Mouse (Mus musculus): ENCODE measurements around the gene Ncam1. TPM values are rescaled to one million over a fixed set of nuclear protein-coding genes. Genes with fewer than 3 reads are reported as not detected.

Gene Ncam1
- polyA plus RNA-seq, 1 experiment from 2014 or later: 432 TPM

- H3K36me3 ChIP-seq: peaks cover 36% of the 10 kb centered on the region
- H3K9me3 ChIP-seq: no peaks in the 10 kb centered on the region
- H3K27ac ChIP-seq: no peak overlapping the region
- no peak overlapping the region for H3K4me2 ChIP-seq (replicated peaks)
- no peaks in the 10 kb centered on the region for H3K27me3 ChIP-seq
- WGBS: 77% methylated on average over 7 of the region's 7 CpGs
- no peak overlapping the region for H3K9ac ChIP-seq (replicated peaks)
- peaks cover 51% of the 10 kb centered on the region for H3K4me1 ChIP-seq (replicated peaks)
- H3K4me3 ChIP-seq (replicated peaks): no peak overlapping the region
- no peak for ATAC-seq
Observed at GRCm38 (mm10) chr9:49533455-49533854, 265.3 kb downstream of the Ncam1 start.

DNA sequence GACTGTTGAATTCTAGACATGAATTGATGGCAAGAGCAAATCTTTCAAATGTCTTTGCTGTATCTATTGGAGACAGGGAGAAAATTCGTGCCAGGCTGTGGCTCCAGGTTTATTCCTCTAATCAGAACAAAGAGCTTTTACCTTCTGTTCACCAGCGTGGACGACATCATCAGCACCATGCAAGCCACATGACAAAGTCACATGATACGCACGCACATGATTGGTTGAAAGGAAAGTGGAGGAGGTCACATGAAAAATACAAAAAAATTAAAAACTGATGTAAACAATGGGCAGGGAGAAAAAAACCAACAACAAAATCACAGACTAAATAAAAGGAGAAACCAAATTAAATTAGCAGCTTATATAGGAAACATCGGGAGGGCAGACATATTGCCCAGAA lies 266.9 kb downstream of the Ncam1 start:
- Histone ChIP-seq H3K4me3 (replicated peaks) (no peak overlapping the region), H3K4me2 (replicated peaks) (no peak overlapping the region), H3K36me3 (peaks cover 27% of the 10 kb centered on the region), H3K4me1 (replicated peaks) (peaks cover 52% of the 10 kb centered on the region), H3K9ac (replicated peaks) (no peak overlapping the region), H3K27me3 (no peaks in the 10 kb centered on the region), H3K27ac (no peak overlapping the region), H3K9me3 (no peaks in the 10 kb centered on the region)
- 91% methylated on average over 6 of the region's 6 CpGs for WGBS
- ATAC-seq: no peak

- H3K4me2 ChIP-seq (replicated peaks): no peak overlapping the region
- H3K27ac ChIP-seq: no peak overlapping the region
- H3K4me1 ChIP-seq (replicated peaks): peaks cover 49% of the 10 kb centered on the region
- no peaks in the 10 kb centered on the region for H3K9me3 ChIP-seq
- no peaks in the 10 kb centered on the region for H3K27me3 ChIP-seq
- H3K9ac ChIP-seq (replicated peaks): no peak overlapping the region
- ATAC-seq: no peak
- peaks cover 23% of the 10 kb centered on the region for H3K36me3 ChIP-seq
- 77% methylated on average over 7 of the region's 7 CpGs for WGBS
- no peak overlapping the region for H3K4me3 ChIP-seq (replicated peaks)
Observed at GRCm38 (mm10) chr9:49531257-49531656, 267.5 kb downstream of the Ncam1 start.

- H3K9ac ChIP-seq (replicated peaks): no peak overlapping the region
- whole genome bisulfite sequencing: 57% methylated on average over 4 of the region's 4 CpGs
- H3K4me3 ChIP-seq (replicated peaks): no peak overlapping the region
- no peaks in the 10 kb centered on the region for H3K9me3 ChIP-seq
- H3K36me3 ChIP-seq: peaks cover 20% of the 10 kb centered on the region
- no peak overlapping the region for H3K4me2 ChIP-seq (replicated peaks)
- H3K27me3 ChIP-seq: no peaks in the 10 kb centered on the region
- no peak overlapping the region for H3K27ac ChIP-seq
- H3K4me1 ChIP-seq (replicated peaks): peaks cover 44% of the 10 kb centered on the region
- ATAC-seq: no peak
Observed at GRCm38 (mm10) chr9:49530739-49531138, 268.0 kb downstream of the Ncam1 start.

DNA sequence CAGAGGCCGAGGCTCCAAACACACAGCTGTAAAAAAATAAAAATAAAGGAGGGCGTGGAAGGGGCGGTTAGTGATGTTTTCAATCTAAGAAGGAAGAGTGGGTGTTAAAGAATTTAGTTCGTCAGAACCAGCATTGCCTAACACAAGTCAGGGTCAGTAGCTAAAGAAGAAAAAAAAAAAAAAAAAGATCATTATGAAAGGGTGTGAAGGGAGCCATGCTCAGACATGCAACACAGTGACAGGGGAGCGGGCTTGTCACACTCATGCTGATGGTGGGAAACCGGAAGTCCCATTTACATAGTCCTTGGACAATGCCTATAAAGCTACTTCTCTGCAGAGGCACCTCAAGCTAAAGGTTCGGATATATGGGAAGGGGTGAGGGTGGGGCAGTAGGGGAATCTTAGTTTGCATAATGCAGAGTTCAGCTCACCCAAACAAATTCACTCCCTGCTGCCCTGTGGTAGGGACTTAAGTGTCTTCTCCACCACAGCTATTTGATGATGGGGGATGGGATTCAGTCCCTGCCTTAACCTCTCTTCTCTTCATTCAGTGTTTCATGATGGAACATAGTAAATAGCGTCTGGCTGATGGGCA lies 269.3 kb downstream of the Ncam1 start:
- H3K27ac ChIP-seq: no peak overlapping the region
- H3K4me3 ChIP-seq (replicated peaks): no peak overlapping the region
- H3K4me1 ChIP-seq (replicated peaks): peaks cover 37% of the 10 kb centered on the region
- peaks cover 23% of the 10 kb centered on the region for H3K36me3 ChIP-seq
- no peak overlapping the region for H3K9ac ChIP-seq (replicated peaks)
- H3K27me3 ChIP-seq: no peaks in the 10 kb centered on the region
- no peaks in the 10 kb centered on the region for H3K9me3 ChIP-seq
- no peak overlapping the region for H3K4me2 ChIP-seq (replicated peaks)
- no peak for ATAC-seq
- 76% methylated on average over 8 of the region's 8 CpGs for WGBS

DNA sequence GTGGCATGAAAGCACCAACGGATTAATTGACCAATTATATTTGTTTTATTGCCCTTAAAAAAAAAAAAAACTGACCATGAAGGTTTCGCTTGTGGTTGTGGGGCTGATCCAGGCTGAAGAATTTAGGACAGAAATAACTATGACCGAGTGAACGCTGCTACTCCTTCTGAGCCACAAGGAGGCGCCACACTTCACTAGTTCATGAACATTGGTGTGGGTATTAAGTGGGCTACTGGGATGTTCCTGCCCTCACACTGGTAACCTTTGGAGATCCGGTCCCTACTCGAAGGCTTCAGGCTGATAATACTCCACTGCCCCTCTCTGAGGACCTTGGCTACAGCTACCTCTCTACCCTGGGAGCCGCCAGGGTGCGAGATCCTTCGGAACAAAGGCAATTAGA lies 269.8 kb downstream of the Ncam1 start:
- ATAC-seq: 0 out of 2 replicates have a peak, but pooled peaks have one; percentile 38
- no peak overlapping the region for H3K4me3 ChIP-seq (replicated peaks)
- no peaks in the 10 kb centered on the region for H3K27me3 ChIP-seq
- no peak overlapping the region for H3K27ac ChIP-seq
- 56% methylated on average over 10 of the region's 10 CpGs for WGBS
- no peaks in the 10 kb centered on the region for H3K9me3 ChIP-seq
- peaks cover 32% of the 10 kb centered on the region for H3K4me1 ChIP-seq (replicated peaks)
- H3K9ac ChIP-seq (replicated peaks): no peak overlapping the region
- H3K4me2 ChIP-seq (replicated peaks): no peak overlapping the region
- H3K36me3 ChIP-seq: peaks cover 26% of the 10 kb centered on the region

- H3K36me3 ChIP-seq: peaks cover 33% of the 10 kb centered on the region
- no peak overlapping the region for H3K9ac ChIP-seq (replicated peaks)
- 36% methylated on average over 5 of the region's 5 CpGs for WGBS
- H3K27me3 ChIP-seq: no peaks in the 10 kb centered on the region
- H3K27ac ChIP-seq: no peak overlapping the region
- peaks cover 25% of the 10 kb centered on the region for H3K4me1 ChIP-seq (replicated peaks)
- no peak overlapping the region for H3K4me3 ChIP-seq (replicated peaks)
- ATAC-seq: no peak
- H3K9me3 ChIP-seq: no peaks in the 10 kb centered on the region
- H3K4me2 ChIP-seq (replicated peaks): no peak overlapping the region
Observed at GRCm38 (mm10) chr9:49528026-49528425, 270.7 kb downstream of the Ncam1 start.

- Histone ChIP-seq H3K27me3 (no peaks in the 10 kb centered on the region), H3K4me3 (replicated peaks) (no peak overlapping the region), H3K9ac (replicated peaks) (no peak overlapping the region), H3K36me3 (peaks cover 33% of the 10 kb centered on the region), H3K4me1 (replicated peaks) (peaks cover 25% of the 10 kb centered on the region), H3K4me2 (replicated peaks) (no peak overlapping the region), H3K9me3 (no peaks in the 10 kb centered on the region), H3K27ac (peak overlapping the region; percentile 81)
- WGBS: 52% methylated on average over 8 of the region's 8 CpGs
- ATAC-seq: peak; percentile 22; the same call in 1 of the 2 replicates
Observed at GRCm38 (mm10) chr9:49527340-49527739, 271.4 kb downstream of the Ncam1 start.

- Histone ChIP-seq H3K36me3 (peaks cover 42% of the 10 kb centered on the region), H3K9me3 (no peaks in the 10 kb centered on the region), H3K4me2 (replicated peaks) (no peak overlapping the region), H3K4me1 (replicated peaks) (peaks cover 24% of the 10 kb centered on the region), H3K27me3 (no peaks in the 10 kb centered on the region), H3K4me3 (replicated peaks) (no peak overlapping the region), H3K9ac (replicated peaks) (no peak overlapping the region), H3K27ac (no peak overlapping the region)
- 80% methylated on average over 9 of the region's 9 CpGs for WGBS
- ATAC-seq: no peak
Observed at GRCm38 (mm10) chr9:49524721-49525120, 274.0 kb downstream of the Ncam1 start.

GRCm38 (mm10) chr9:49523881-49524280 lies 274.8 kb downstream of the Ncam1 start:
- peaks cover 50% of the 10 kb centered on the region for H3K36me3 ChIP-seq
- H3K4me3 ChIP-seq (replicated peaks): no peak overlapping the region
- no peak overlapping the region for H3K27ac ChIP-seq
- no peak for ATAC-seq
- no peaks in the 10 kb centered on the region for H3K9me3 ChIP-seq
- 90% methylated on average over 9 of the region's 9 CpGs for WGBS
- H3K27me3 ChIP-seq: no peaks in the 10 kb centered on the region
- peaks cover 18% of the 10 kb centered on the region for H3K4me1 ChIP-seq (replicated peaks)
- H3K4me2 ChIP-seq (replicated peaks): no peak overlapping the region
- no peak overlapping the region for H3K9ac ChIP-seq (replicated peaks)

GRCm38 (mm10) chr9:49514306-49514705 lies 284.4 kb downstream of the Ncam1 start:
- no peak for ATAC-seq
- H3K4me2 ChIP-seq (replicated peaks): no peak overlapping the region
- 80% methylated on average over 2 of the region's 2 CpGs for WGBS
- no peak overlapping the region for H3K9ac ChIP-seq (replicated peaks)
- no peaks in the 10 kb centered on the region for H3K27me3 ChIP-seq
- H3K4me3 ChIP-seq (replicated peaks): no peak overlapping the region
- no peak overlapping the region for H3K27ac ChIP-seq
- H3K9me3 ChIP-seq: no peaks in the 10 kb centered on the region
- no peaks in the 10 kb centered on the region for H3K4me1 ChIP-seq (replicated peaks)
- H3K36me3 ChIP-seq: peaks cover 85% of the 10 kb centered on the region

DNA sequence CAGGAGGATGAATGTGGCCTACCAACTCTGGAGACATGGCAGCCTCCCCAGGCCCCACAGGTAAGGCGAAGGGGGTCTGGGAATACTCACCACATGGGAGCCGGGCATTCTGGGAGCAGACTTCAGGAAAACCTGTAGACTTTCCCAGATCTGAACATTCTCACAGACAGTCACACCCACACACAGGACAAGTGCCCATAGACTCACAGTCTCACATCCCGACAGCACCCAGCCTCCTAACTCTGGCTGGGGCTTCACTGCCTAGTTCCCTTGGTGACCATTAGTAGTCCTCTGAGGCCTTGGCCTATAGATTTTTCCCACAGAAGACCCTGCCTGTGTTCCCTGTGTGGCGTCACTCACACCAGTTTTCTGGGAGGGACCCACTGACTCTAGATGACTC lies 288.1 kb downstream of the Ncam1 start:
- Histone ChIP-seq H3K4me2 (replicated peaks) (no peak overlapping the region), H3K9ac (replicated peaks) (no peak overlapping the region), H3K27me3 (no peaks in the 10 kb centered on the region), H3K4me3 (replicated peaks) (no peak overlapping the region), H3K4me1 (replicated peaks) (no peaks in the 10 kb centered on the region), H3K9me3 (no peaks in the 10 kb centered on the region), H3K27ac (no peak overlapping the region), H3K36me3 (peaks cover 88% of the 10 kb centered on the region)
- no peak for ATAC-seq
- WGBS: 98% methylated on average over 4 of the region's 4 CpGs

DNA sequence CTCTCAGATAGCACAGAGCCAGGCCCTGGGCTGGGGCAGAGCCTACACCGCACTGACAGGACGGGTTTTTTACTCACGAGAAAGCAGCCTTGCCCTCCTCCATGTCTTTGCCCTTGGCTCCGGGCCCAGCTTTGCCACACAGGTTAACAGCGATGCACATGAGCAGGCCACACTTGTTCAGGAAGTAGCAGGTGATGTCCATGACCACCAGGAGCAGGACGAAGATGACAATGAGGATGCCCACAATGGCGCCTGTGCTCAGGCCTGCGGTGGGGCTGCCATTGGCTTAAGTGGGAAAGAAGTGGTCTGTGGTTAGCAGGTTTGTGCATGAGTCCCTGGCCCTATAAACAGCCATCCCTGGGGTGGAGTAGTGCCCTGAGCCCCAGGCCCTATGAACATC lies 289.1 kb downstream of the Ncam1 start:
- Histone ChIP-seq H3K27ac (no peak overlapping the region), H3K4me2 (replicated peaks) (no peak overlapping the region), H3K4me1 (replicated peaks) (0 out of 2 replicates have a peak, but pooled peaks cover 3% of the 10 kb centered on the region), H3K9me3 (no peaks in the 10 kb centered on the region), H3K36me3 (peaks cover 88% of the 10 kb centered on the region), H3K4me3 (replicated peaks) (no peak overlapping the region), H3K27me3 (no peaks in the 10 kb centered on the region), H3K9ac (replicated peaks) (no peak overlapping the region)
- no peak for ATAC-seq
- 94% methylated on average over 8 of the region's 8 CpGs for WGBS

All from midbrain, embryonic 13.5 days (tissue).